Mouse (Mus musculus): ENCODE measurements at regions not wholly inside any gene's neighbourhood (a gene's known extent, or its start where the extent isn't known, plus 50 kb on each side); places are given as distances from the start of the nearest gene placed in this dataset.

- TF ChIP-seq POLR2AphosphoS2 (IDR thresholded peaks at IDR 0.05; ENCODE audit: low read depth, low read length) (no peak), CTCF (conservative IDR thresholded peaks at IDR 0.05 in 1 of 2, IDR thresholded peaks at IDR 0.05 in 1 of 2; ENCODE audit: low read depth in 2 of 2, low read length in 2 of 2) (no peak)
These were observed 501.8 kb upstream of the Adamts9 start for GRCm38 (mm10) chr6:93445124-93445523.
